In genomic region chr13:113542374-113542773, GRCm38 (mm10) we compare ENCODE assay signal across 28 mouse cellular contexts.
DNase-seq lines count a peak whose midpoint lies in the region; ATAC-seq and TF ChIP-seq lines count a peak whose summit lies in the region.
"Had no signal": no experiment of that assay in that cellular context is flagged by ENCODE, and none has a peak within 500 bp of the region (broad histone marks: within the 10 kb centered on the region; RNA-seq: fewer than 3 reads in every experiment).

No protein-coding gene starts in this region.

- TF ChIP-seq POLR2A in kidney, adult 2 months (IDR thresholded peaks at IDR 0.05; ENCODE audit: low read depth, low read length): no peak

- no peak overlapping the region for H3K4me3 ChIP-seq in kidney, adult 2 months (ENCODE audit: insufficient read depth, low read depth, low read length)
- H3K4me3 ChIP-seq: embryonic facial prominence, embryonic 12.5 days; gastrocnemius, adult 2 months; heart, embryonic 13.5 days; hindbrain, embryonic 10.5 days; megakaryocyte, embryonic 14.5 days; midbrain, embryonic 13.5 days had no signal

- no peaks in the 10 kb centered on the region for H3K27me3 ChIP-seq in kidney, adult 2 months (replicated peaks; ENCODE audit: control insufficient read depth, insufficient read depth, low read length)
- H3K27me3 ChIP-seq: CH12.LX; embryonic facial prominence, embryonic 12.5 days; heart, embryonic 13.5 days; megakaryocyte, embryonic 14.5 days; midbrain, embryonic 13.5 days had no signal

- peak; percentile 78 for ATAC-seq in granulocyte monocyte progenitor cell, adult 5-6 weeks (replicated peaks; ENCODE audit: poor library complexity, severe bottlenecking)
- ATAC-seq: activated CD4-positive, CD25-positive, alpha-beta regulatory T cell, adult 4 months; forebrain, embryonic 14.5 days; hindbrain, embryonic 16.5 days; midbrain, embryonic 13.5 days had no signal

- peak; percentile 83 for DNase-seq in brain, adult 2 months (ENCODE audit: low read depth, low spot score)
- DNase-seq in cerebellum, adult 11-12 months: peak; percentile 62
- peak; percentile 68 for DNase-seq in cerebellum, adult 9-11 months
- DNase-seq in kidney, adult 2 months: no peak
- no peak for DNase-seq in kidney, postnatal 25 days
- DNase-seq in ovary, postnatal 36 days (ENCODE audit: low spot score): no peak
- DNase-seq: adrenal gland, adult 2 months; adrenal gland, postnatal 36 days; embryo, embryonic 11 days; gastrocnemius, adult 2 months; heart, postnatal 10 days; kidney, adult 9 months; kidney, postnatal 10 days; liver; lung, embryonic 14.5 days; thymus, adult 2 months; thymus, postnatal 36 days had no signal

- H3K36me3 ChIP-seq in kidney, adult 2 months (ENCODE audit: control insufficient read depth, insufficient read depth, low read length): no peaks in the 10 kb centered on the region
- H3K36me3 ChIP-seq: embryonic facial prominence, embryonic 12.5 days; heart, embryonic 13.5 days; hindbrain, embryonic 10.5 days; midbrain, embryonic 13.5 days had no signal

- WGBS in kidney, adult 2 months: 92% methylated on average over 6 of the region's 6 CpGs

- H3K27ac ChIP-seq in kidney, adult 2 months (ENCODE audit: insufficient read depth, low read depth, low read length): no peak overlapping the region
- H3K27ac ChIP-seq: embryonic facial prominence, embryonic 12.5 days; gastrocnemius, adult 2 months; heart, embryonic 13.5 days; hindbrain, embryonic 10.5 days; liver, embryonic 14.5 days; midbrain, embryonic 13.5 days had no signal

- no peak for TF ChIP-seq CTCF in kidney, adult 2 months (conservative IDR thresholded peaks at IDR 0.05; ENCODE audit: insufficient read depth, insufficient read length, low read depth, low read length)

- H3K4me1 ChIP-seq in kidney, adult 2 months (ENCODE audit: control insufficient read depth, insufficient read depth, low read length): no peaks in the 10 kb centered on the region
- H3K4me1 ChIP-seq: embryonic facial prominence, embryonic 12.5 days; hindbrain, embryonic 10.5 days; megakaryocyte, embryonic 14.5 days; midbrain, embryonic 13.5 days had no signal

Comparison
In these comparisons a context has a peak if more than half of its experiments do, and no peak if none do; other contexts are left out.
1. DNase-seq: peak in brain, adult 2 months (single experiment), cerebellum, adult 11-12 months (single experiment) and cerebellum, adult 9-11 months (single experiment); none in kidney, adult 2 months (single experiment), kidney, postnatal 25 days (0 of 2) and ovary, postnatal 36 days (single experiment).